8 mouse cellular contexts compared by ENCODE assay signal in the genomic region with DNA sequence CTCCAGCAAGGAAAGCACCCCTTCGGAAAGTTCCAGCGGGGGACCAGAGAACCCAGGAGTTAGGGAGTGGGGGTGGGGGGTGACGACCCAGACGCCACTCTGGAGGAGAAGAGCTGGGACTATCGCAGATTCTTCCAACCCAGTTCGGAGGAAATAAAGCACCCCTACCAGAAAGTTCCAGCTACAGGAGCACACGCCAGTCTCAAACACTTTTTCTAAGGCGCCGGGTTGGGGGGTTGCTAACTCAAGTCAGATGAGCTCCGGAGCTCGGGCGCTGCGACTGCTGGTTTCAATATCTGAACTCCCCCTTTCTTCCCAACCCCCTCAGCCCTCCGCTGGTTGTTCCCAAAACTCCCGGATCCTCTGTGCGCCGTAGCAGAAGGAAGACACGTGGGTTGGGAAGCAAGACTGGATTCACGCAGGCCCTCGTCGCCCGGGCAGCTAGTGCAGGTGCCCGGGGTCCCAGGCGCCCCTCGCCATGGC. TPM values are rescaled to one million over a fixed set of nuclear protein-coding genes. Genes with fewer than 3 reads are reported as not detected.
A peak's percentile ranks its signal among the peaks of the same experiment; 100 is the strongest.
DNase-seq lines count a peak whose midpoint lies in the region; ATAC-seq and TF ChIP-seq lines count a peak whose summit lies in the region.

No protein-coding gene starts in this region.

- H3K27ac ChIP-seq in ES-Bruce4 (ENCODE audit: insufficient read depth, low read length) = peak overlapping the region; percentile 16; the same call in 1 of the 2 replicates
- peak overlapping the region; percentile 99 for H3K27ac ChIP-seq in embryonic facial prominence, embryonic 12.5 days
- no peak overlapping the region for H3K27ac ChIP-seq in liver, embryonic 15.5 days (replicated peaks)
- H3K27ac ChIP-seq in stomach, embryonic 16.5 days (ENCODE audit: low read length) = peak overlapping the region; percentile 94

- peak overlapping the region; percentile 77 for H3K4me2 ChIP-seq in embryonic facial prominence, embryonic 12.5 days (replicated peaks)
- peak overlapping the region; percentile 65 for H3K4me2 ChIP-seq in liver, embryonic 15.5 days
- H3K4me2 ChIP-seq in stomach, embryonic 16.5 days (ENCODE audit: low read depth, low read length) = peak overlapping the region; percentile 88

- TF ChIP-seq EP300 in ES-Bruce4 (IDR thresholded peaks at IDR 0.05; ENCODE audit: insufficient read depth, low read depth, low read length) = no peak

- no peak for TF ChIP-seq POLR2A in ES-Bruce4 (IDR thresholded peaks at IDR 0.05; ENCODE audit: insufficient read depth, low read length)

- H3K9ac ChIP-seq in ES-Bruce4 (ENCODE audit: low read depth, poor library complexity, severe bottlenecking) = peak overlapping the region; percentile 78
- peak overlapping the region; percentile 79 for H3K9ac ChIP-seq in embryonic facial prominence, embryonic 12.5 days
- no peak overlapping the region for H3K9ac ChIP-seq in liver, embryonic 15.5 days
- H3K9ac ChIP-seq in stomach, embryonic 16.5 days (ENCODE audit: low read length) = peak overlapping the region; percentile 78

- no peak for TF ChIP-seq CTCF in ES-Bruce4 (IDR thresholded peaks at IDR 0.05; ENCODE audit: low read depth, low read length)

- DNase-seq in heart, adult 18-20 months = peak; percentile 8 to 42
- no peak for DNase-seq in heart, adult 8-10 months (ENCODE audit: low spot score)
- DNase-seq in heart, postnatal 4 days = peak; percentile 43
- DNase-seq in ovary, adult 18-20 months (ENCODE audit: low spot score) = no peak

- peak overlapping the region; percentile 80 for H3K4me3 ChIP-seq in ES-Bruce4 (ENCODE audit: low read depth, low read length)
- peak overlapping the region; percentile 69 for H3K4me3 ChIP-seq in embryonic facial prominence, embryonic 12.5 days
- H3K4me3 ChIP-seq in liver, embryonic 15.5 days (replicated peaks) = peak overlapping the region; percentile 42
- H3K4me3 ChIP-seq in stomach, embryonic 16.5 days (replicated peaks; ENCODE audit: low read length) = peak overlapping the region; percentile 63

- no peaks in the 10 kb centered on the region for H3K36me3 ChIP-seq in ES-Bruce4 (ENCODE audit: control insufficient read depth, insufficient read depth, low read length, poor library complexity, severe bottlenecking)
- no peaks in the 10 kb centered on the region for H3K36me3 ChIP-seq in embryonic facial prominence, embryonic 12.5 days
- H3K36me3 ChIP-seq in liver, embryonic 15.5 days (replicated peaks) = no peaks in the 10 kb centered on the region
- no peaks in the 10 kb centered on the region for H3K36me3 ChIP-seq in stomach, embryonic 16.5 days (ENCODE audit: control insufficient read depth, insufficient read depth, low read length)

- peak; percentile 52 for ATAC-seq in embryonic facial prominence, embryonic 12.5 days (ENCODE audit: insufficient number of reproducible peaks, insufficient read depth, low FRiP score, low TSS enrichment)
- no peak for ATAC-seq in liver, embryonic 15.5 days (ENCODE audit: insufficient read depth)
- no peak; the same call in 1 of the 2 replicates for ATAC-seq in stomach, embryonic 16.5 days (ENCODE audit: insufficient read depth, low FRiP score)

- H3K9me3 ChIP-seq in ES-Bruce4 (replicated peaks; ENCODE audit: control insufficient read depth, insufficient read depth, low read length, poor library complexity, severe bottlenecking) = no peaks in the 10 kb centered on the region
- H3K9me3 ChIP-seq in embryonic facial prominence, embryonic 12.5 days = no peaks in the 10 kb centered on the region
- H3K9me3 ChIP-seq in liver, embryonic 15.5 days (replicated peaks) = no peaks in the 10 kb centered on the region
- 0 out of 2 replicates have a peak, but pooled peaks cover 4% of the 10 kb centered on the region for H3K9me3 ChIP-seq in stomach, embryonic 16.5 days (replicated peaks; ENCODE audit: control insufficient read depth, low read length)

- no peaks in the 10 kb centered on the region for H3K4me1 ChIP-seq in ES-Bruce4 (ENCODE audit: control insufficient read depth, insufficient read depth, low read length)
- H3K4me1 ChIP-seq in embryonic facial prominence, embryonic 12.5 days = peaks cover 40% of the 10 kb centered on the region
- H3K4me1 ChIP-seq in liver, embryonic 15.5 days (replicated peaks) = peaks cover 6% of the 10 kb centered on the region
- H3K4me1 ChIP-seq in stomach, embryonic 16.5 days (ENCODE audit: control insufficient read depth, insufficient read depth, low read length) = peaks cover 37% of the 10 kb centered on the region

- no peaks in the 10 kb centered on the region for H3K27me3 ChIP-seq in ES-Bruce4 (ENCODE audit: control insufficient read depth, insufficient read depth, low read length, poor library complexity, severe bottlenecking)
- no peaks in the 10 kb centered on the region for H3K27me3 ChIP-seq in embryonic facial prominence, embryonic 12.5 days
- peaks cover 70% of the 10 kb centered on the region for H3K27me3 ChIP-seq in liver, embryonic 15.5 days
- peaks cover 25% of the 10 kb centered on the region for H3K27me3 ChIP-seq in stomach, embryonic 16.5 days (ENCODE audit: control insufficient read depth, insufficient read depth, low read length)

- under 1% methylated on average over 25 of the region's 25 CpGs for WGBS in embryonic facial prominence, embryonic 12.5 days
- WGBS in liver, embryonic 15.5 days (ENCODE audit: insufficient replicate concordance) = under 1% methylated on average over 25 of the region's 25 CpGs
- under 1% methylated on average over 25 of the region's 25 CpGs for WGBS in stomach, embryonic 16.5 days

RNA-seq across cellular contexts. Expression of a gene that starts 0.5 kb away (rescaled TPM):
- total RNA-seq in heart, adult 18-20 months (2021) = 1 to 10 TPM; 1.0 to 1.2 TPM
- 1 to 10 TPM in 2 of 4 experiments, under 1 TPM in 2; 0.80 to 1.5 (median 0.99) TPM for total RNA-seq in heart, adult 8-10 months (2022)
- polyA plus RNA-seq in ES-Bruce4 (2011; ENCODE audit: insufficient read depth, insufficient read length, low read depth, missing spikeins) = 8.7 and 10.9 TPM in 2 replicates
- polyA plus RNA-seq in embryonic facial prominence, embryonic 12.5 days (2016; fragmentation: Nextera tagmentation; extraction: Ambion mirVana) = 14.8 and 15.4 TPM in 2 replicates
- 1 to 10 TPM; 4.6 to 5.2 TPM for total RNA-seq in heart, postnatal 4 days (2021)
- 0.26 and 0.35 TPM in 2 replicates for polyA plus RNA-seq in liver, embryonic 15.5 days (2015; fragmentation: Nextera tagmentation; extraction: Ambion mirVana)
- polyA plus RNA-seq in stomach, embryonic 16.5 days (2015; fragmentation: Nextera tagmentation; extraction: Ambion mirVana) = 8.5 and 9.7 TPM in 2 replicates

Comparison
In these comparisons a context has a peak if more than half of its experiments do, and no peak if none do; other contexts are left out.
1. DNase-seq: peak in heart, adult 18-20 months (2 of 2) and heart, postnatal 4 days (single experiment); none in heart, adult 8-10 months (single experiment) and ovary, adult 18-20 months (single experiment).
2. Peak in every context shown above with its lines, with median percentiles within 50 percentile points of each other: H3K4me3 ChIP-seq and H3K4me2 ChIP-seq.